Comparison of ENCODE assay signal across 11 mouse cellular contexts in genomic region chr6:137918156-137918555, GRCm38 (mm10).
"Had no signal": no experiment of that assay in that cellular context is flagged by ENCODE, and none has a peak within 500 bp of the region (broad histone marks: within the 10 kb centered on the region; RNA-seq: fewer than 3 reads in every experiment).

No protein-coding gene starts in this region.

- H3K27ac ChIP-seq: midbrain, embryonic 10.5 days; midbrain, embryonic 12.5 days; neural tube, embryonic 12.5 days had no signal

- H3K4me3 ChIP-seq: midbrain, embryonic 10.5 days; midbrain, embryonic 12.5 days; neural tube, embryonic 12.5 days had no signal

- H3K4me1 ChIP-seq: midbrain, embryonic 12.5 days; neural tube, embryonic 12.5 days had no signal

- DNase-seq: lung, adult 18-20 months; lung, postnatal 10 days; lung, postnatal 4 days; right cerebral cortex, postnatal 14 days; spleen, adult 18-20 months; thymus, adult 18-20 months; thymus, postnatal 14 days; thymus, postnatal 36 days had no signal
